Mouse (Mus musculus) colon, adult 2 months (tissue): ENCODE measurements around the gene Slc5a5. TPM values are rescaled to one million over a fixed set of nuclear protein-coding genes. Genes with fewer than 3 reads are reported as not detected.

ENCODE experiments used
- polyA plus RNA-seq: library from polyadenylated mRNA; depleted of rRNA; stranded (reverse); fragments of >200 nt; gene quantifications from 2 replicates; pipeline ENCODE4 v1.2.3, GENCODE M21; 2012; rRNA removed

Gene Slc5a5
- polyA plus RNA-seq, result 0.98 and 1.3 TPM in 2 replicates

DNA sequence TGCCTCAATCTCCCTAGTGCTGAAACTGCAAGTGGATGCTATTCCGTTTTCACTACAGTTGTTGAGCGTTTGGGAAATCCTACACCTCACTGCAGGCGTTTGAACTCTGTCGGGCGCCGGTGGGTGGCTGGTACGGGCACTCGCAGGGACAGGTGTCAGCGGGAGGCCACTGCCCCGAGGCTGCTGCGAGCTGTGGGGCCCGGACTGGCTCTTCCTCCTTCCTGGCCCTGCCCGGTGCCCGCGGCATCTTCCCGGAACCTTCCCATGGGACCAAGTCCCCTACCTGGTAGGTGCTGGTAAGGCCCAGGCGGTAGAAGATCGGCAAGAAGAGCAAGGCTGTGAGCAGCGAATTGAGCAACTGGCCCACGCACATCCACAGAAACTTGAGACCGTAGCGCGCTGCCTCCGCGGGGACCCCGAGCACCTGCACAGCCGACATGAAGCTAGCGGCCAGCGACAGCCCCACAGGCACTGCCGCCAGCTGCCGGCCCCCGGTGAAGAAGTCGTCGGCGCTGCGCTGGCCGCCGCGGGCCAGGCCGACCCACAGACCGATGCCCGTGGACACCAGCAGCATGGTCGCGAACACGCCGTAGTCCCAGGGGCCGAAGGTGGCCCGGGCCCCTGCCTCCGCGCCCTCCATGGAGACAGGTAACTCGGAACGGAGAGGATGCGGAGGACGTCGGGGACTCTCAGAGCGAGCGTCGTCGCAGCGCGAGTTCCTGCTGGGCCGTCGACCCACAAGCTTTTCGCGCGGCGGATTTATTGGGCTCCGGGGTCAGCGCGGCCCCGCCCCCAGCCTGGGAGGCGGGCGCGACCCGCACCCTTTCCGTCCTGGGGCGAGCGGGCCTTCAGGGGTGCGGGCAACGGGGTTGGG, at the start of gene Slc5a5:
Gene Slc5a5 (minus strand): TSS at position 736 of the 874 bp plus-strand sequence.

DNA sequence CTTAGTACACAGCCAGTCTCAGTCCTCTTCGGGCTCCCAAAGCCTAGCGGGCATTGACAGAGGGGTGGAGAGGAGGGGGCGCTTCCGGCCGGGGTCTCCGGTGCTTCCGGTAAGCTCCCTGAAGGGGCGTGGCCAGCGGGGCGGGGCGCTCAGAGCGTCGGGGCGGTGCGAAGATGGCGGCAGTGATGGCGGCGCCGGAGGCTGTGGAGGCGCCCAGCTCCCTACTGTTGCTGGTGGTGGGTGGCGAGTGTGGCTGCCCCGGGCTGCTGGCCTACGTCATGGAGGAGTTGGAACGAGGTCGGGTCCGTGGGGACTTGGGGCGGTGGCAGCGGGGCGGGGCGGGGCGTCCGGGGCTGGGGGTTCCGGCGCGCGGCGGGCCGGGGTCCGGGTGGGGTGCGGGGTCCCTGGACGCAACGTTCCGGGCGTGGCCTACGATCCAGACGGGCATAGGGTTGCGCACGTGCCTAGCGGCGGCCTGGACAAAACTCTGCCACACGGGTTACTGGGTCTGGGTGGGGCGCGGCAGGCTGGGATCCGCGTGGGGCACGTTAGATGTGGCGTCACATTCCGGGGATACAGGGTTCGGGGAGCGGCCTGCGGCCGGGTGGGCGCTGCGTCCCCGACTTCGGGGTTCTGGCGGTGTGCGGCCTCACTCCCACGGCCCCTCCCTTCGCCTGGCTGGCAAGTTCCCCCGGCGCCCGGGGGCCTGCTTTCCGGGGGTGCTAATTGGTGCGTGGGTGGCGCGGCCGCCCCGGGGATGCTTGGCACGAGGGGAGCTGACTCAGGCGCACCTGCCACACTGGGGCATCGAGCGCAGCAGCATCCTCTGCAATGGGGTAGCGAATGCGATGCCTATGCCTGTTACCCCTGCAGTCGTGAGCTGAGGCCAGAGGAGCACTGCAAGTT, 13.5 kb upstream of the Slc5a5 start, which contains the start of gene Map1s:
Gene Map1s (plus strand): TSS at position 102 of the 906 bp plus-strand sequence.

DNA sequence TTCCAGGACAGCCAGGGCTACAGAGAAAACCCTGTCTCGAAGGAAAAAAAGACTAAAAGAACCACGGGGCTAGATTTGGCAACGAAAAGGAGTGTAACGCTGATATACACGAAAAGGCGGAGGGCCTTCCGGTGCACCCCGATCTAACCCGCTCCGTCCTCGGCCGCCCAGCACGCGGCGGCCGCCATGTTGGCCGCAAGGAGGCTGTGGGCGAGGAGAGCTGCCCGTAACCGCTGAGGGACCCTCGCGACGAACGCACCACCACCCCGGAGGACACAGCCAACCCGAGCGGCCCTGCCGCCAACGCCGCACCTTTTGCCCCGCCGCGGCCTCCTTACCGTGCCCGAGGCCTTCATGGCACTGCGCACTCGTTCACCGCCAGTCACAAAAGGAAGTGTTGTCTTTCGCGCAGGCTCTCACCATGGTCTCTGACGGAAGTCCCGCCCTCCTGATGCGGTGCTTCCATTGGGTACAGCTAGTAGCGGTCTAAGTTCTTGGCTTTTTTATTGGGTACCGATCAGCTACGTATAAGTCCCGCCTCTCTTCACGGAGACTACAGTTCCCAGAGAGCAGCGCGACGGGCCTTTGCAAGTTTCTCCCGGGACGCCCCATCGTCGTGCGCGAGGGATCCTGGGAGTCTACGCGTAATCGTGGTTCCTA, 4.6 kb upstream of the Slc5a5 start, which contains the start of gene Rpl18a:
Gene Rpl18a (minus strand): TSS at position 392 of the 660 bp plus-strand sequence.

DNA sequence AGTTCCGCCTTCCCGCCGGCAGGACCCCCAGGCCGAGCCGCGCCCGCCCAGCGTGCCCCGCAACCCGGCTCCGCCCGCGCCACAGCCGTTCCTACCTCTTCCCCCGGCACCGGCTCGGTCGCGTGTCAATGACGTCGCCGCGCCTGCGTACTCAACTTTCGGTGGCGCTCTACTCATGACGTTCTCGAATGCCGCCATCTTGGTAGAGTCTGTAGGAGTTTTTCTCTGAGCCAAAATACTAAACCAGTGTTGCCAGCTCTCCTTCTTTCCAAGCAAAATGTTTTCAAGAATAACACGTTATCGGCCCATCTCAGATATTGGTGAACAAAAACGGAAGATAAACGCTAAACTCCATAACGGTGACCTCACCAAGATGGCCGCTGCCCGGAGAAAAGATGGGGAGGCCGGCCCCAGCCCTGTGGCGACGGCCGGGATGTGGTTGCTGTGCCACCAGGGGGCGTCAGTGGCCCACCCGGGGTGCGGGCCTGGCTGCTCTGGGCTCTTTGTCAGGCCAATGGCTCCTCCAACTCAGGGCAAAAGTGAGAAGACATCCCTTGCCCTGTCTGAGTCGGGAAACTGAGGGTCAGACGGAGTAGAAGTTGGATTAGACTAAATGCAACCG, 19.1 kb downstream of the Slc5a5 start, which contains the start of gene Ccdc124:
Gene Ccdc124 (minus strand): TSS at position 572 of the 622 bp plus-strand sequence.

DNA sequence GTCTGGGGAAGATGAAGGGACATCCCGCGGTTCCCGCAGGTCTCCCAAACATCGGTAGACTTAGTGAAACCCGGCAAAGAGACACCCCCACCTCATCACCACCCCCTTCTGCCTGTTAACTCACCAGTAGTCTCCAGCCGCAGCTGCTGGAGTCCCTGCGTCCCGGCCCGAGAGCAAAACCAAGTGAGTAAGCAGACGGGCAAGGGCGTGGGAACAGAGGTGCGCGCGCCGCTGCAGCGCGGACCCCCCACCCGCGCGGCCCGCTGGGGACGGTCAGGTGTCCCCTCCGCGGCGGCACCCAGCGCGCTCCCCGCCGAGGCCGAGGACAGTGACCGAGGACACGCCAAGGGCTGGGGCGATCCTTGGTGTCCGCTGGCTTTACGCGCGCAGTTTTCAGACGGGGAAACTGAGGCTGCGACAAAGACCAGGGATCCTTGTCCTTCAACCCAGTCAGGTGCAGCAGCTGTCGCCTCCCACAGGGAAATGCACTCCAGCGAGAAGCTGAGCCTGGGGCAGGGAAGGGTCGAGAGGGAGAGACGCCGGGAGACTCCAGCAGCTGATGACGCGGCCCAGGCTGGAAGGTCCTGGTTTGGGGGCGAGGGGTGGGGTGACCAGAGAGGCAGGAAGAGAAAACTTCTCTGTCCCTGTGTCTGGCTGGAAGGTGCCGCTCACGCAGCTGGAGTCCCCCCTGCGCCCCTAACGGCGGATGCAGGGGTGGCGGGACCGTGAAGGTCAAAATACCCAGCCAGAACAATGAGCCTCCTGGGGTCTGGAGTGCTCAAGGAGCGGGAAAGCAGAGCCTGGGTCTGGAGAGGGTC, 29.5 kb downstream of the Slc5a5 start, which contains the start of gene Kcnn1:
Gene Kcnn1 (minus strand): TSS at position 435 of the 818 bp plus-strand sequence.

DNA sequence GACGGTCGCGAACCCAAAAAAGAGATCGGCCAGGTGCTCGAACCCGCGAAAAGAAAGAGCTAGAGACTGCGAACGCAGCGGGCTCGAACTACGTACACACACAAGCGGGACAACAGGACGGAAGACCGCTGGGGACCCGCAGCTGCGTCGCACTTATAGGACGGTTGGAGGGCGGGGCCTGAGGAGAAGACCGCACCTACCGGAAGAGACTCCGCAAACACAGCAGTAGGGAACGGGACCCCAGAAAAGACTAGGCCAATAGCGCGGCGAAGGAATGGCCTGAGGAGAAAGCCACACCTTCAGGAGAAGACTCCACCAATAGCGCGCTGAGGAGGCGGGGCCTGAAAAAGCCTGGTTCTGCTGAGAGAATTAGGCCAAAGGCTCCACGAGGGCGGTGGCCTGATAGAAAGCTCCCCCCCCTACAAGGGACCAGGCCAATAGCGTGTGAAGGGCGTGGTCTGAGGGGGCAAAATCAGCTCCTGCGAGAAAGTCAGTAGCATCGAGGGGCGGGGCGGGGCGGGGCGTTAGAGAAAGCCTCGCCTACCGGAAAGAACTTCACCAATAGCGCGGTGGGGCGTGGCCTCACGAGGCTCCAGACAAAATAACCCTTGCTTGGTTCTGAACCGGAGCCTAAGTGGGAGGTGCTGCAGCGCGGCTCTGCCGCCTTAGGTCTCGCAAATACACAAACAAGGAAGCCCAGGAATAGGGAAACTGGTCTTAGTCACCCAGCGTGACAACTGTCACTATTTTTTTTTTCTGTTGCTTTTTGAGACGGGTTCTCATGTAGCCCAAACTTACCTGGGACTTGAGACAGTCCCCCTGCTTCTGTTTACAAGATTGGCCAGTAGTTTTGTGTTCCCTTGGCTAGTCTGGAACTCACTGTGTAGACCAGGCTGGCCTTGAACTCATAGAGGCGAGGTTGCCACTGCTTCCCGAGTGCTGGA, 52.9 kb downstream of the Slc5a5 start, which contains the start of gene Arrdc2:
Gene Arrdc2 (minus strand): TSS at position 313 of the 944 bp plus-strand sequence.

Other genes with a start within 250 kb of the Slc5a5 start
- 57.3 and 63.9 TPM in 2 replicates for gene Pgpep1, start 232.4 kb downstream of the Slc5a5 start, polyA plus RNA-seq
- 119 and 132 TPM in 2 replicates for gene Lsm4, start 219.5 kb downstream of the Slc5a5 start, polyA plus RNA-seq
- 1,330 and 1,620 TPM in 2 replicates for gene Jund, start 193.8 kb downstream of the Slc5a5 start, polyA plus RNA-seq
- gene Iqcn, start 189.3 kb downstream of the Slc5a5 start, polyA plus RNA-seq, result 0.02 TPM in 1 of 2 replicates, not detected in the other
- 112 and 176 TPM in 2 replicates for gene Gm3336, start 174.2 kb downstream of the Slc5a5 start, polyA plus RNA-seq
- gene Pde4c, start 169.0 kb downstream of the Slc5a5 start, polyA plus RNA-seq, result 3.6 and 6.5 TPM in 2 replicates
- 30.4 and 40.0 TPM in 2 replicates for gene Rab3a, start 138.1 kb downstream of the Slc5a5 start, polyA plus RNA-seq
- gene Mpv17l2, start 131.8 kb downstream of the Slc5a5 start, polyA plus RNA-seq, result 180 and 188 TPM in 2 replicates
- 187 and 190 TPM in 2 replicates for gene Pik3r2, start 116.0 kb downstream of the Slc5a5 start, polyA plus RNA-seq
- gene Mast3, start 87.7 kb downstream of the Slc5a5 start, polyA plus RNA-seq, result 48.4 and 51.8 TPM in 2 replicates
- 0.54 and 0.99 TPM in 2 replicates for gene Il12rb1, start 84.3 kb downstream of the Slc5a5 start, polyA plus RNA-seq
- 72.5 and 86.1 TPM in 2 replicates for gene Arrdc2, start 53.0 kb downstream of the Slc5a5 start, polyA plus RNA-seq
- gene Kcnn1, start 29.5 kb downstream of the Slc5a5 start, polyA plus RNA-seq, result 4.9 and 5.2 TPM in 2 replicates
- 60.1 and 69.5 TPM in 2 replicates for gene Ccdc124, start 18.8 kb downstream of the Slc5a5 start, polyA plus RNA-seq
- 6,304 and 7,565 TPM in 2 replicates for gene Rpl18a, start 4.7 kb upstream of the Slc5a5 start, polyA plus RNA-seq
- gene Map1s, start 13.2 kb upstream of the Slc5a5 start, polyA plus RNA-seq, result 36.4 and 41.9 TPM in 2 replicates